Mouse (Mus musculus): ENCODE measurements around the gene Thumpd1. TPM values are rescaled to one million over a fixed set of nuclear protein-coding genes. Genes with fewer than 3 reads are reported as not detected.
"Not testable (repeated sequence)": the region's sequence is repeated elsewhere in the genome, so short reads cannot be mapped to it uniquely, and the experiment has no call there.

Thumpd1 gene
- polyA plus RNA-seq, 1 experiment from 2014 or later = 54.1 TPM

DNA sequence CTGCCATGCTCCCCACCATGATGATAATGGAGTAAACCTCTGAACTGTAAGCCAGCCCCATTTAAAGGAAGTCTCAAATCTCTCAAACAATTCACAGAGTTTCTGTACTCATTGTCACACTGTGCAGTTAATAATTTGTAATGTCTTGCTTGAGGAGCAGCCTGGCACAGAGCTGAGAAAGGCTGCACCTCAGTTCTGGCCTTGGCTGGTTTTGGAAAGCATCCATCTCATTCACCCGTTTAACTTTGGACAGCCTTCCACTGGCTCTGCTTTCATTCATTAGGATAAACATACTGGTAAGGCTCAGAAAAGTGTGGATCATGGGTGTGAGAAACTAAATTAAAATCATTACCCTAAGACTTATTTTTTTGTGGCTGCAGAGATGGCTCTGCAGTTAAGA lies 25.3 kb upstream of the Thumpd1 start:
- no peaks in the 10 kb centered on the region for H3K4me1 ChIP-seq (ENCODE audit: control insufficient read depth, insufficient read depth, low read length)
- H3K36me3 ChIP-seq (ENCODE audit: control insufficient read depth, insufficient read depth, low read length) = no peaks in the 10 kb centered on the region
- no peak overlapping the region for H3K27ac ChIP-seq (ENCODE audit: low read depth, low read length)
- no peak for ATAC-seq (replicated peaks; ENCODE audit: insufficient number of reproducible peaks, low FRiP score, low TSS enrichment)
- 83% methylated on average over 1 of the region's 1 CpGs for WGBS (ENCODE audit: insufficient replicate concordance)
- H3K27me3 ChIP-seq (ENCODE audit: control insufficient read depth, insufficient read depth, low read length) = no peaks in the 10 kb centered on the region
- no peaks in the 10 kb centered on the region for H3K9me3 ChIP-seq (replicated peaks; ENCODE audit: control insufficient read depth, low read length)
- no peak overlapping the region for H3K9ac ChIP-seq (ENCODE audit: low read depth, low read length)
- H3K4me2 ChIP-seq = no peak overlapping the region
- no peak overlapping the region for H3K4me3 ChIP-seq (ENCODE audit: low read depth, low read length)

DNA sequence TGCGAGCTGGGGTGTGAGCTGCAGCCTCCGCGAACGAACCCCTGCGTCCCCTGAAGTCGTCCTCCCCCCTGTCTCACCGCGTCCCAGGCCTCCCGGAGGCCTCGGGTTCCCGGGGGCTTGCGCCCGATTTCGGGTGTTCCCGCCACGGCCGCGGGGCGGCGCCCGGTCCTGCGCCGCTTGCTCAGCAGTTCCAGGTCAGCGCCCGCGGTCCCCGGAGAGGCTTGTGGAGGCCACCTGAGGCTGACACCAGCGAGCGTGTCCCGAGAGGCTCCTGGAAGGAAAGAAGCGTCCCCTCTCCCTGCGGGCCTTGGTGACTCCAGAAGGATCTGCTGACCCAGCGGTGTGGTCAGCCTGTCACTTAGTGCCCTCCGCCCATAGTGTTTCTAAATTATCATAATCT lies 23.7 kb upstream of the Thumpd1 start:
- H3K4me3 ChIP-seq (ENCODE audit: low read depth, low read length) = peak overlapping the region; percentile 22; the same call in 1 of the 2 replicates
- 0 out of 2 replicates have a peak overlapping the region, but pooled peaks have one; percentile 30 for H3K9ac ChIP-seq (ENCODE audit: low read depth, low read length)
- H3K4me1 ChIP-seq (ENCODE audit: control insufficient read depth, insufficient read depth, low read length) = no peaks in the 10 kb centered on the region
- H3K36me3 ChIP-seq (ENCODE audit: control insufficient read depth, insufficient read depth, low read length) = no peaks in the 10 kb centered on the region
- H3K27ac ChIP-seq (ENCODE audit: low read depth, low read length) = no peak overlapping the region
- H3K27me3 ChIP-seq (ENCODE audit: control insufficient read depth, insufficient read depth, low read length) = no peaks in the 10 kb centered on the region
- no peak for ATAC-seq (replicated peaks; ENCODE audit: insufficient number of reproducible peaks, low FRiP score, low TSS enrichment)
- 6% methylated on average over 34 of the region's 34 CpGs for WGBS (ENCODE audit: insufficient replicate concordance)
- H3K9me3 ChIP-seq (replicated peaks; ENCODE audit: control insufficient read depth, low read length) = no peaks in the 10 kb centered on the region
- peak overlapping the region; percentile 57 for H3K4me2 ChIP-seq

DNA sequence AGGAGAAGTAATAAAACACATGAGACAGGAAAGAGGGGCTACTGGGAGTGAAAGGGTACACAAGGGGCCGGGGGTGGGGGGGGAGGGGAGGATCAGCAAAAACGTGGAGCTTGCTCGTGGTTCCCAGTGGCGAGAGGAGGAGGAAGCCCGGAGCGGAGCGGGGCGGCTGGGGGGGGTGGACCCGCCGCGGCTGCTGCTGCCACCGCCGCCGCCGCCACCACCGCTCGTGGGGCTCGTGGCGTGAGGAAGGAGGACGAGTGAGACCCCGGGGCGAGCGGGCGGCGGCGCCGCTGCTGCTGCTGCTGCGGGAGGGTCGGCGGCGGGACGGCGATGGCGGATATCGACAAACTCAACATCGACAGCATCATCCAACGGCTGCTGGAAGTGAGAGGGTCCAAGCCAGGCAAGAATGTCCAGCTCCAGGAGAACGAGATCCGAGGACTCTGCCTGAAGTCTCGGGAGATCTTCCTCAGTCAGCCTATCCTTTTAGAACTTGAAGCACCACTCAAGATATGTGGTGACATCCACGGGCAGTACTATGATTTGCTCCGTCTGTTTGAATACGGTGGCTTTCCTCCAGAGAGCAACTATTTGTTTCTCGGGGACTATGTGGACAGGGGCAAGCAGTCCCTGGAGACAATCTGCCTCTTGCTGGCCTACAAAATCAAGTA lies 19.3 kb upstream of the Thumpd1 start:
- H3K9me3 ChIP-seq (replicated peaks; ENCODE audit: control insufficient read depth, low read length); H3K36me3 ChIP-seq (ENCODE audit: control insufficient read depth, insufficient read depth, low read length); H3K9ac ChIP-seq (ENCODE audit: low read depth, low read length); H3K27me3 ChIP-seq (ENCODE audit: control insufficient read depth, insufficient read depth, low read length); H3K4me1 ChIP-seq (ENCODE audit: control insufficient read depth, insufficient read depth, low read length); H3K27ac ChIP-seq (ENCODE audit: low read depth, low read length): not testable (repeated sequence)
- 0 out of 2 replicates have a peak, but pooled peaks have one; percentile 22 for ATAC-seq (replicated peaks; ENCODE audit: insufficient number of reproducible peaks, low FRiP score, low TSS enrichment)
- Histone ChIP-seq H3K4me3 (ENCODE audit: low read depth, low read length) (peak overlapping the region; percentile 40), H3K4me2 (peak overlapping the region; percentile 55)
- WGBS (ENCODE audit: insufficient replicate concordance) = under 1% methylated on average over 18 of the region's 44 CpGs

DNA sequence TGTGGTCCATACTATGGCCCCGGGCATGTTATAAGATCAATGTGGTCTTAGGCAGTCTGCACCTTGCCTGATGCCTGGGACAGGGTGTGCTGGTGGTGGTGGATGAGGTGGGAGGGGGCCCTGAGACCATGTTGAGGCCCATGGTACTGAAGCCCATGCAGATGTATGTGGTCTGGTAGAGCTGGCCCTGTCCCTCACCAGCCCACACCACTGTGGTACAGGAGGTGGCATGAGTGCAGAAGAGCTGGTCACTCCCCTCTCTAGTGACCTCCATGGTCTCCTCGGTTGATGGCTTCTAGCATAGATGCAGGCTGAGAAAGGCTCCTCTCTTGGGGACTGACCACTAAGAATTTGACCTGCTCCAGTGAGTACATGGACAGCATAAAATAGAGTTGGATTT lies 18.3 kb upstream of the Thumpd1 start:
- Histone ChIP-seq H3K4me2 (no peak overlapping the region), H3K9me3 (replicated peaks; ENCODE audit: control insufficient read depth, low read length) (no peaks in the 10 kb centered on the region), H3K4me3 (ENCODE audit: low read depth, low read length) (no peak overlapping the region), H3K4me1 (ENCODE audit: control insufficient read depth, insufficient read depth, low read length) (no peaks in the 10 kb centered on the region), H3K27ac (ENCODE audit: low read depth, low read length) (no peak overlapping the region), H3K36me3 (ENCODE audit: control insufficient read depth, insufficient read depth, low read length) (no peaks in the 10 kb centered on the region), H3K27me3 (ENCODE audit: control insufficient read depth, insufficient read depth, low read length) (no peaks in the 10 kb centered on the region), H3K9ac (ENCODE audit: low read depth, low read length) (no peak overlapping the region)
- WGBS (ENCODE audit: insufficient replicate concordance) = 77% methylated on average over 2 of the region's 2 CpGs
- peak; percentile 26; the same call in 1 of the 2 replicates for ATAC-seq (replicated peaks; ENCODE audit: insufficient number of reproducible peaks, low FRiP score, low TSS enrichment)

DNA sequence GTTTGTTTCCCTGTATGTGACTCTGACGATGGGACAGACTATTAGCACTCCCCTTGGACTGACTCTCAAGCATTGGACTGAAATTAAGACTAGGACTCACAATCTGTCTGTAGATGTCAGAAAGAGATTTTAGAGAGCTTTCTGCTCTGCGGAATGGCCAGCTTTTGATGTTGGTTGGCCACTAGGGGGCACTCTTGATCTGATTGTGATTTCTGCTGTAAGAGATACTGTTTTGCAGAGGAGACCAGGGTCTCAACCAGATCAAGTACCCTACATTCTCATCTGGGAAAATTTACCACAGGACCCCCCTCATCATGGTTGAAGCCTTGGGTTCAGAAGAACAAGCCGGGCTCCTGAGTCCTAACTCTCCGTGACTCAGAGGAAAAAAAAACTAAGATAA lies 10.7 kb upstream of the Thumpd1 start:
- not testable (repeated sequence) for H3K9ac ChIP-seq (ENCODE audit: low read depth, low read length); ATAC-seq (replicated peaks; ENCODE audit: insufficient number of reproducible peaks, low FRiP score, low TSS enrichment); H3K27ac ChIP-seq (ENCODE audit: low read depth, low read length); H3K4me1 ChIP-seq (ENCODE audit: control insufficient read depth, insufficient read depth, low read length); H3K27me3 ChIP-seq (ENCODE audit: control insufficient read depth, insufficient read depth, low read length); H3K9me3 ChIP-seq (replicated peaks; ENCODE audit: control insufficient read depth, low read length); H3K4me3 ChIP-seq (ENCODE audit: low read depth, low read length); H3K36me3 ChIP-seq (ENCODE audit: control insufficient read depth, insufficient read depth, low read length); H3K4me2 ChIP-seq
- 84% methylated on average over 4 of the region's 4 CpGs for WGBS (ENCODE audit: insufficient replicate concordance)

DNA sequence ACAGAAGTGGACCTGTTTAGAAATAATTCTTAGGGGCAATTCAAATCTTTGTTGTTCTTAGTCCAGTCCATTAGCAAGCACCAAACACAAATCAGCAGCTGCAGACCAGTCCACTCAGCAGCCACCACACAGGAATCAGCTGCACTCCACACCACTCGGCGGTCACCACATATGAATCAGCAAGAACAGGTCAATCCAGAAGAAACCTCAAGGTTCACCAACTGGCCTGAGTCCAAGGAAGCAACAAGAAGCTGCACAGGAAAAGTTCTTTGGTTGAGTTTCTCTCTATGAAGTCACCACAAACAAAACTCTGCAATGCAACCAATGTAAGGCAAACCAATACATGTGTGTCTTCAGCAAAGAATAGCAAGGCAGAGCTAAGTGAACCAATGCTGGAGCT lies 7.0 kb upstream of the Thumpd1 start:
- WGBS (ENCODE audit: insufficient replicate concordance) = 81% methylated on average over 2 of the region's 2 CpGs
- ATAC-seq (replicated peaks; ENCODE audit: insufficient number of reproducible peaks, low FRiP score, low TSS enrichment) = no peak
- H3K4me1 ChIP-seq (ENCODE audit: control insufficient read depth, insufficient read depth, low read length) = no peaks in the 10 kb centered on the region

DNA sequence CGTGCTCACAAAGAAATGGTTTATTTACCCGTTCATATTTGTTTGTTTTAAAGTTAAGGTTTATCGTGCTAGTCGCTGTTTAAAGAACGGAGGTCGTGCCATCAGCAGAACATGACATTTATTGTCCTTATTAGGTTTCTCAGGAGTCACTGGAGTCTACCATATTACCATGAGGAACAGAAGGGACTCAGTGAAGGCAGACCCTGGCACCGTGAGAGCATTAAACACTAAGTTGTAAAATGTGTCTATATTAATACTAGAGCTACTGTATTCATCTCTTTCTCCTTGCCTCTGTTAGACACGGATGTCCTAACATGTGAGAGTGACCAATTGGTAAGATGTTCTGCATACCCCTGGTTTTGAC lies 331 bp upstream of the Thumpd1 start:
- peak overlapping the region; percentile 67; the same call in 1 of the 2 replicates for H3K9ac ChIP-seq (ENCODE audit: low read depth, low read length)
- H3K4me3 ChIP-seq (ENCODE audit: low read depth, low read length) = peak overlapping the region; percentile 98
- no peaks in the 10 kb centered on the region for H3K4me1 ChIP-seq (ENCODE audit: control insufficient read depth, insufficient read depth, low read length)
- H3K27me3 ChIP-seq (ENCODE audit: control insufficient read depth, insufficient read depth, low read length) = no peaks in the 10 kb centered on the region
- 18% methylated on average over 8 of the region's 8 CpGs for WGBS (ENCODE audit: insufficient replicate concordance)
- ATAC-seq (replicated peaks; ENCODE audit: insufficient number of reproducible peaks, low FRiP score, low TSS enrichment) = no peak
- no peaks in the 10 kb centered on the region for H3K9me3 ChIP-seq (replicated peaks; ENCODE audit: control insufficient read depth, low read length)
- peak overlapping the region; percentile 77 for H3K4me2 ChIP-seq
- peaks cover 15% of the 10 kb centered on the region for H3K36me3 ChIP-seq (ENCODE audit: control insufficient read depth, insufficient read depth, low read length)
- no peak overlapping the region for H3K27ac ChIP-seq (ENCODE audit: low read depth, low read length)

More for the DNA sequence above, 7.0 kb upstream of the Thumpd1 start:
- H3K36me3 ChIP-seq (ENCODE audit: control insufficient read depth, insufficient read depth, low read length) = no peaks in the 10 kb centered on the region
- no peaks in the 10 kb centered on the region for H3K27me3 ChIP-seq (ENCODE audit: control insufficient read depth, insufficient read depth, low read length)
- no peak overlapping the region for H3K4me3 ChIP-seq (ENCODE audit: low read depth, low read length)
- no peak overlapping the region for H3K27ac ChIP-seq (ENCODE audit: low read depth, low read length)
- no peaks in the 10 kb centered on the region for H3K9me3 ChIP-seq (replicated peaks; ENCODE audit: control insufficient read depth, low read length)
- H3K4me2 ChIP-seq = no peak overlapping the region
- no peak overlapping the region for H3K9ac ChIP-seq (ENCODE audit: low read depth, low read length)

DNA sequence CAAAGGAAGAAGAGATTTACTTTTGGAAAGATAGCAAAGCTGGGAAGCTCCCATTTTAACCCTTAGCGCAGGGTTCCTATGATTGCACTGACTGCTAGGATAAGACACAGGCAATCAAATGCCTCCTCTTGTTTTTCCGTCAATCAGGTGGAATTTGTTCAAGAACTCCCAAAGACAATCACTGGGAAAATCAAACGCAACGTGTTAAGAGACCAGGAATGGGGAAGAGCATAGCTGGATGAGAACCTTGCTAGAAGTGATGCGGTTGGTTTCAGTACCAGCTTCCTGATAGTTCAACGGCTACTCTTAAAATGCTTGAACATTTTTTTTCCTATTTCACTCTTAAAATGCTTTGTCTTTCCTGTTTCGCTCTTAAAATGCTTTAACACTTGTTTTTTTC lies 6.5 kb downstream of the Thumpd1 start:
- no peak overlapping the region for H3K9ac ChIP-seq (ENCODE audit: low read depth, low read length)
- peaks cover 23% of the 10 kb centered on the region for H3K36me3 ChIP-seq (ENCODE audit: control insufficient read depth, insufficient read depth, low read length)
- no peaks in the 10 kb centered on the region for H3K4me1 ChIP-seq (ENCODE audit: control insufficient read depth, insufficient read depth, low read length)
- H3K27me3 ChIP-seq (ENCODE audit: control insufficient read depth, insufficient read depth, low read length) = no peaks in the 10 kb centered on the region
- no peaks in the 10 kb centered on the region for H3K9me3 ChIP-seq (replicated peaks; ENCODE audit: control insufficient read depth, low read length)
- H3K4me2 ChIP-seq = no peak overlapping the region
- WGBS (ENCODE audit: insufficient replicate concordance) = 91% methylated on average over 7 of the region's 7 CpGs
- ATAC-seq (replicated peaks; ENCODE audit: insufficient number of reproducible peaks, low FRiP score, low TSS enrichment) = no peak
- H3K4me3 ChIP-seq (ENCODE audit: low read depth, low read length) = no peak overlapping the region
- H3K27ac ChIP-seq (ENCODE audit: low read depth, low read length) = no peak overlapping the region

DNA sequence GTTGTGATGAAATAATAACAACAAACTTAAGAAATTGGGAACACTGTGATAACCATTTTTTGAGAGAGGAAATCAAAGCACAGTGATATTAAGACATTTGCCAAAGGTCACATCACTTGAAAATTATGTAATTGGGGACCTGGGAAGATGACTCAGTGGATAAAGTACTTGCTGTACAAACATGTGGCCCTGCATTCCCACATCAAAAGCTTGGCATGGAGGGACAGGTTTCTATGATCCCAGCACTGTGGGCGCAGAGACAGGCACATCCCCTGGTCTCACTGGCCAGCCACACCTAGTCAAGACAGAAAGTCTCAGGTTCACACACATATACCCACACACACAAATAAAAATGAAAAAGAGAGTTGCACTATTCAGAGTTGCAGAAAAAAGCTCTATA lies 25.7 kb downstream of the Thumpd1 start:
- Histone ChIP-seq H3K9me3 (replicated peaks; ENCODE audit: control insufficient read depth, low read length) (no peaks in the 10 kb centered on the region), H3K27me3 (ENCODE audit: control insufficient read depth, insufficient read depth, low read length) (no peaks in the 10 kb centered on the region), H3K4me1 (ENCODE audit: control insufficient read depth, insufficient read depth, low read length) (no peaks in the 10 kb centered on the region), H3K27ac (ENCODE audit: low read depth, low read length) (no peak overlapping the region), H3K36me3 (ENCODE audit: control insufficient read depth, insufficient read depth, low read length) (no peaks in the 10 kb centered on the region), H3K4me3 (ENCODE audit: low read depth, low read length) (no peak overlapping the region), H3K9ac (ENCODE audit: low read depth, low read length) (no peak overlapping the region), H3K4me2 (no peak overlapping the region)
- no peak for ATAC-seq (replicated peaks; ENCODE audit: insufficient number of reproducible peaks, low FRiP score, low TSS enrichment)
- 67% methylated on average over 1 of the region's 1 CpGs for WGBS (ENCODE audit: insufficient replicate concordance)

Measured in heart, embryonic 11.5 days (tissue).